Mouse (Mus musculus): ENCODE results near the gene Slc16a3. TPM values are rescaled to one million over a fixed set of nuclear protein-coding genes. Genes with fewer than 3 reads are reported as not detected.

The Slc16a3 gene
- polyA plus RNA-seq, 2 experiments: 23.5 to 31.6 TPM

GRCm38 (mm10) chr11:120971237-120971636 is 23.0 kb downstream of the Slc16a3 start:
- H3K27ac ChIP-seq: no peak overlapping the region
- H3K36me3 ChIP-seq (replicated peaks; ENCODE audit: control insufficient read depth, insufficient read depth, low read depth): peaks cover 96% of the 10 kb centered on the region
- no peak overlapping the region for H3K4me3 ChIP-seq (ENCODE audit: insufficient read depth in 1 of 2, low read depth in 2 of 2, low read length in 2 of 2)
- no peaks in the 10 kb centered on the region for H3K27me3 ChIP-seq (ENCODE audit: control insufficient read depth, insufficient read depth, low read length)
- WGBS (ENCODE audit: insufficient replicate concordance): 84% methylated on average over 5 of the region's 5 CpGs
- ATAC-seq (ENCODE audit: insufficient read depth): no peak
- no peak for DNase-seq (ENCODE audit: low read depth in 3 of 3, low spot score in 3 of 3)
- no peaks in the 10 kb centered on the region for H3K9me3 ChIP-seq (ENCODE audit: control insufficient read depth, low read length)
- no peak for TF ChIP-seq EP300 (IDR thresholded peaks at IDR 0.05; ENCODE audit: low read depth)
- TF ChIP-seq CTCF (IDR thresholded peaks at IDR 0.05; ENCODE audit: low read depth): no peak
- H3K9ac ChIP-seq (replicated peaks): no peak overlapping the region
- no peak overlapping the region for H3K4me2 ChIP-seq (ENCODE audit: low read depth)
- H3K4me1 ChIP-seq (replicated peaks; ENCODE audit: control insufficient read depth in 2 of 2, insufficient read depth in 2 of 2, low read length in 1 of 2): no peaks in the 10 kb centered on the region

- DNase-seq (ENCODE audit: low read depth in 3 of 3, low spot score in 3 of 3): no peak
- Histone ChIP-seq H3K9me3 (ENCODE audit: control insufficient read depth, low read length) (no peaks in the 10 kb centered on the region), H3K27me3 (ENCODE audit: control insufficient read depth, insufficient read depth, low read length) (no peaks in the 10 kb centered on the region), H3K4me3 (ENCODE audit: insufficient read depth in 1 of 2, low read depth in 2 of 2, low read length in 2 of 2) (no peak overlapping the region), H3K4me2 (ENCODE audit: low read depth) (no peak overlapping the region), H3K36me3 (replicated peaks; ENCODE audit: control insufficient read depth, insufficient read depth, low read depth) (peaks cover 96% of the 10 kb centered on the region), H3K9ac (replicated peaks) (no peak overlapping the region), H3K27ac (no peak overlapping the region), H3K4me1 (replicated peaks; ENCODE audit: control insufficient read depth in 2 of 2, insufficient read depth in 2 of 2, low read length in 1 of 2) (no peaks in the 10 kb centered on the region)
- TF ChIP-seq EP300 (IDR thresholded peaks at IDR 0.05; ENCODE audit: low read depth) (no peak), CTCF (IDR thresholded peaks at IDR 0.05; ENCODE audit: low read depth) (no peak)
- ATAC-seq (ENCODE audit: insufficient read depth): no peak
- 82% methylated on average over 6 of the region's 6 CpGs for WGBS (ENCODE audit: insufficient replicate concordance)
These were observed 25.0 kb downstream of the Slc16a3 start for GRCm38 (mm10) chr11:120973318-120973717.

DNA sequence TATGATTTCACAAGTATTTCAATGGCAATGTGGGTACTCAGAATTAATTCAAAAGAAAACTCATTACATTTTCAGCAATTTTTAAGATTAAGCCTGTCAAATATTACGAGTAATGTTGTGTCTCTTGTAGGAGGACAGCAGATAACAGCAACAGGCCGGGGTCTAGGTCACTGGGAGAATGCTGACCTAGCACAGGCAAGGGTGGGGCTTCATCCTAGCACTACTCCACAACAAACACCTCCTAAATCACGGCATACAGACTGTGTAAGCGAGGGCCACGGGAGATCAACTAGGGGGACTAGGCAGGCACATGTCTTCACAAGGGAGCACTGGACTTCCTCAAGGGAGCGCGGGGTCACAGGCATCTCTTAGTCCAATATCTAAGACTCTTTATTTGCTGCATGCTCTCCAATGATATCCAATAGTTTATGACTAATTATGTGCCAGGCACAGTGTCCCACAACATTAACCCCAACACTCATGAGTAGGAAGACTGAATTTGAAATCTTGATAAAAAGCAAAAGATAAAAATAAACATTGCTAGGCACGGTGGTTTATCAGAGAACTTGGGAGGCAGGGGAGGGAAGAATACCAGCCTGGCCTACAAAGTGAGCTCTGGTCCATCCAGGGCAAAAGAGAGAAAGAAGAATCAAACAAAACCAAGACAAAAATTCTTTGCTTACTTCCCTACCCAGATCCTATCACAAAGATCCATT is 31.6 kb downstream of the Slc16a3 start:
- Histone ChIP-seq H3K36me3 (replicated peaks; ENCODE audit: control insufficient read depth, insufficient read depth, low read depth) (peaks cover 71% of the 10 kb centered on the region), H3K27me3 (ENCODE audit: control insufficient read depth, insufficient read depth, low read length) (no peaks in the 10 kb centered on the region), H3K4me3 (ENCODE audit: insufficient read depth in 1 of 2, low read depth in 2 of 2, low read length in 2 of 2) (peak overlapping the region; percentile 10 to 44), H3K9ac (replicated peaks) (peak overlapping the region; percentile 66), H3K4me1 (replicated peaks; ENCODE audit: control insufficient read depth in 2 of 2, insufficient read depth in 2 of 2, low read length in 1 of 2) (peaks cover 27 to 31% of the 10 kb centered on the region in 2 experiments), H3K27ac (peak overlapping the region; percentile 98), H3K9me3 (ENCODE audit: control insufficient read depth, low read length) (no peaks in the 10 kb centered on the region), H3K4me2 (ENCODE audit: low read depth) (peak overlapping the region; percentile 80)
- TF ChIP-seq CTCF (IDR thresholded peaks at IDR 0.05; ENCODE audit: low read depth) (no peak), EP300 (IDR thresholded peaks at IDR 0.05; ENCODE audit: low read depth) (no peak)
- WGBS (ENCODE audit: insufficient replicate concordance): 38% methylated on average over 8 of the region's 8 CpGs
- peak; percentile 70 for ATAC-seq (ENCODE audit: insufficient read depth)
- peak in 2 of 3 experiments; percentile 32 to 46 for DNase-seq (ENCODE audit: low read depth in 3 of 3, low spot score in 3 of 3)

DNA sequence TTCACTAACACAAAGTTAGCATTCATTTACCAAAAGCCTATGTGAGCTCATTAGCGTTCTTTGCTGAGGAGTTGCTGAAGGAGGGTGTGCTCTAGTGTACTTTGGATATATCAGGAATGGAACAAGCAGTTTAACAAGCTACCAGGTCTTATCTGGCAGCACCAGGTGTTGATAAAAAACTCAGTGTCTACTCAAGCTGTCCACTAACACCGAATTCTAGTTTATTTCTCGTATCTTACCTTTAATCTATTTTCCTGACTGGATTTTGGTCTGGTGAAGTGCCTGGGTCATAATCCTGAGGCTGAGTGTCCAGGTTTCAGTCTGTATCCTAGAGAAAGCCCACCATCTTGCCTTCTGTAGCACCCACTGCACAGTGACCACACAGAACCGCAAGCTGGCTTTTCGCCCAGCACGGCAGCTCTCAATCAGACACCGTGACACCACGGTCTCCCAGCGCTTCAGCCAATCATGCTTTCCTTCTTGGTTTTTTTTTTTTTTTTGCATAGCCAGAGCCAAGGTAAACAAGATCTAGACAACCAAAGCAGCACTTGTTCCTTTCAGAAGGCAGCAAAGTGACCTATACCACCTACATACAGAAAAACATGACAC is 32.3 kb downstream of the Slc16a3 start:
- 13% methylated on average over 9 of the region's 9 CpGs for WGBS (ENCODE audit: insufficient replicate concordance)
- peaks cover 68% of the 10 kb centered on the region for H3K36me3 ChIP-seq (replicated peaks; ENCODE audit: control insufficient read depth, insufficient read depth, low read depth)
- ATAC-seq (ENCODE audit: insufficient read depth): peak; percentile 92
- no peaks in the 10 kb centered on the region for H3K9me3 ChIP-seq (ENCODE audit: control insufficient read depth, low read length)
- H3K4me3 ChIP-seq (ENCODE audit: insufficient read depth in 1 of 2, low read depth in 2 of 2, low read length in 2 of 2): peak overlapping the region; percentile 42 to 44
- peaks cover 28 to 34% of the 10 kb centered on the region in 2 experiments for H3K4me1 ChIP-seq (replicated peaks; ENCODE audit: control insufficient read depth in 2 of 2, insufficient read depth in 2 of 2, low read length in 1 of 2)
- DNase-seq (ENCODE audit: low read depth in 3 of 3, low spot score in 3 of 3): peak; percentile 81 to 88 (median 86)
- peak overlapping the region; percentile 80 for H3K4me2 ChIP-seq (ENCODE audit: low read depth)
- peak; percentile 90 for TF ChIP-seq EP300 (IDR thresholded peaks at IDR 0.05; ENCODE audit: low read depth)
- no peak for TF ChIP-seq CTCF (IDR thresholded peaks at IDR 0.05; ENCODE audit: low read depth)
- H3K9ac ChIP-seq (replicated peaks): peak overlapping the region; percentile 66
- peak overlapping the region; percentile 98 for H3K27ac ChIP-seq
- no peaks in the 10 kb centered on the region for H3K27me3 ChIP-seq (ENCODE audit: control insufficient read depth, insufficient read depth, low read length)

- H3K27me3 ChIP-seq (ENCODE audit: control insufficient read depth, insufficient read depth, low read length): no peaks in the 10 kb centered on the region
- H3K36me3 ChIP-seq (replicated peaks; ENCODE audit: control insufficient read depth, insufficient read depth, low read depth): peaks cover 63% of the 10 kb centered on the region
- peak overlapping the region; percentile 27 for H3K27ac ChIP-seq
- H3K9me3 ChIP-seq (ENCODE audit: control insufficient read depth, low read length): no peaks in the 10 kb centered on the region
- DNase-seq (ENCODE audit: low read depth in 3 of 3, low spot score in 3 of 3) (no peak), ATAC-seq (ENCODE audit: insufficient read depth) (no peak)
- H3K4me2 ChIP-seq (ENCODE audit: low read depth): no peak overlapping the region
- WGBS (ENCODE audit: insufficient replicate concordance): 75% methylated on average over 4 of the region's 4 CpGs
- TF ChIP-seq CTCF (IDR thresholded peaks at IDR 0.05; ENCODE audit: low read depth) (no peak), EP300 (IDR thresholded peaks at IDR 0.05; ENCODE audit: low read depth) (no peak)
- H3K9ac ChIP-seq (replicated peaks): no peak overlapping the region
- H3K4me1 ChIP-seq (replicated peaks; ENCODE audit: control insufficient read depth in 2 of 2, insufficient read depth in 2 of 2, low read length in 1 of 2): peaks cover 35 to 38% of the 10 kb centered on the region in 2 experiments
- H3K4me3 ChIP-seq (ENCODE audit: insufficient read depth in 1 of 2, low read depth in 2 of 2, low read length in 2 of 2): no peak overlapping the region
These were observed 33.4 kb downstream of the Slc16a3 start for GRCm38 (mm10) chr11:120981661-120982060.

All from liver, embryonic 14.5 days (tissue).